Mouse (Mus musculus): ENCODE data around the gene Mrpl57. TPM values are rescaled to one million over a fixed set of nuclear protein-coding genes. Genes with fewer than 3 reads are reported as not detected.

The Mrpl57 gene
- polyA plus RNA-seq (2015; fragmentation: Nextera tagmentation; extraction: Ambion mirVana), result 211 and 220 TPM in 2 replicates

DNA sequence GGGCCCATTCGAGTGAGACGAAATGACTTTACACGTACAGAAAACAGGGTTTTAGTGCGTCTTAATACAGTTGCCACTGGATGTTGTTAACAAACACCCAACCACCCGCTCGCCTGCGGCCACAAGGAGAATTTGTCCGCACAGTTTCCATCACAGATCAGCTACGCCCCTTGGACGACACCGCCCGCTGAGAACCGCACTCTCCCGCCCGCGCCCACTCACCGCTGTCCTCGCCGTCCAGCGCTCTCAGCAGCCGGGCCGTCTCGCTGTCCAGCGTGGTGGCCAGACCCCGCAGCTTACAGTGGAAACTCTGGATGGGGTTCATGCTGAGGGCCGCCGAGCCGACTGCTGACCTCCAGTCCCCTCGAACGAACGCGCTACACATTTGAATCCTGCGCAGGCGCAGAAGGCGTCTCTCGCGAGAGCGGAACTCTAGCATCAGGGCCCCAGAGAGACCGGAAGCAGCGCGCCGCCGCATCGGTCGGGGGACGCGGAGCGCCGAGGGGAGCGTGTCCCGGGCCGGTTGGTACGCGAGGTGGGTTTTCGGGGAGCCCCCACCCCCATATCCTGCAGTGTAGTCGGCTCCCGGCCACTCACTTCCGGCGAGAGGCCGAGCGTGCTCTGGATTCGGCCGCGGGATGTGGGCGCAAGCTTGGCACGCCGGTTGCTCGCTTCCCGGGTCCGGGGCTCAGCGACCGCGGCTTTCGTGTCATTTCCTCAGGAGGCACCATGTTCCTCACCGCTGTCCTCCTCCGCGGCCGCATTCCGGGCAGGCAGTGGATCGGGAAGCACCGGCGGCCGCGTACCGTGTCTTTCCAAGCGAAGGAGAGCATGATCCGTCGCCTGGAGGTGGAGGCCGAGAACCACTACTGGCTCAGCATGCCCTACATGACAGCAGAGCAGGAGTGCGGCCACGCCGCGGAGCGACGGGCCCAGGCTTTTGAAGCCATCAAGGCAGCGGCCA is at the start of gene Mrpl57, which contains the start of gene Ska3:
Mrpl57 (plus strand) TSS at position 447 of the 964 bp plus-strand sequence.
Ska3 (minus strand) TSS at position 398 of the 964 bp plus-strand sequence.
- Histone ChIP-seq H3K9ac (ENCODE audit: low read depth, low read length) (peak within 1 kb of the TSS; percentile 70), H3K9me3 (ENCODE audit: control insufficient read depth) (no peaks in the 10 kb centered on the region), H3K27ac (ENCODE audit: low read depth, low read length) (peak within 1 kb of the TSS; percentile 88), H3K4me2 (replicated peaks; ENCODE audit: low read depth) (peak within 1 kb of the TSS; percentile 68), H3K36me3 (ENCODE audit: control insufficient read depth, insufficient read depth) (peaks cover 12% of the 10 kb centered on the region; the same call in 1 of the 2 replicates), H3K4me1 (replicated peaks; ENCODE audit: control insufficient read depth, insufficient read depth, low read length) (no peaks in the 10 kb centered on the region; the same call in 1 of the 2 replicates), H3K27me3 (replicated peaks; ENCODE audit: control insufficient read depth, insufficient read depth, low read length) (no peaks in the 10 kb centered on the region), H3K4me3 (ENCODE audit: low read depth, low read length) (peak within 1 kb of the TSS; percentile 68)
- under 1% methylated on average over 96 of the region's 96 CpGs for WGBS
- peak; percentile 91 for ATAC-seq
- peak; percentile 41 for TF ChIP-seq CTCF (IDR thresholded peaks at IDR 0.05; ENCODE audit: low read depth)

DNA sequence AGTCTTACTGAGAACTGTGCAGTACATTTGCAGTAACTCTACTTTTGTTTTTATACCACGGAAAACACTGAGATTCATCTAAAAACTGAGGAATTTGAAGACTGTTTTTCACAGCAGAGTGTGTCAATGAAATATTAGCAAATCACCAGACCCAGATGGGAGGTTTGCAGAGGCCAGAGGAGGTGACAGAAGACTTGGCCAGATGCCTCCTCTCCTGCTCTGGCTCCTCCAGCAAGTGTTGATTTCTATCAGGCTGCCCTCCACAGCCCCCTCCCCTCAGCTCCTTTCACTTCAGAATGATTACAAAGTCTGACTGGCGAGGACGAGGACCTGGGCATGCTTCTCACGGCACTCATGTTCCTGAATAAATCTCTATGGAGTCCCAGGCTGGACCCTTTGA is 38.6 kb upstream of the Mrpl57 start:
- H3K9ac ChIP-seq (ENCODE audit: low read depth, low read length), result no peak overlapping the region
- no peak for ATAC-seq
- no peaks in the 10 kb centered on the region for H3K27me3 ChIP-seq (replicated peaks; ENCODE audit: control insufficient read depth, insufficient read depth, low read length)
- 54% methylated on average over 4 of the region's 4 CpGs for WGBS
- H3K4me3 ChIP-seq (ENCODE audit: low read depth, low read length), result no peak overlapping the region
- no peaks in the 10 kb centered on the region for H3K36me3 ChIP-seq (ENCODE audit: control insufficient read depth, insufficient read depth)
- no peak overlapping the region for H3K4me2 ChIP-seq (replicated peaks; ENCODE audit: low read depth)
- H3K9me3 ChIP-seq (ENCODE audit: control insufficient read depth), result no peaks in the 10 kb centered on the region
- H3K4me1 ChIP-seq (replicated peaks; ENCODE audit: control insufficient read depth, insufficient read depth, low read length), result 0 out of 2 replicates have a peak, but pooled peaks cover 3% of the 10 kb centered on the region
- TF ChIP-seq CTCF (IDR thresholded peaks at IDR 0.05; ENCODE audit: low read depth), result no peak
- H3K27ac ChIP-seq (ENCODE audit: low read depth, low read length), result no peak overlapping the region

DNA sequence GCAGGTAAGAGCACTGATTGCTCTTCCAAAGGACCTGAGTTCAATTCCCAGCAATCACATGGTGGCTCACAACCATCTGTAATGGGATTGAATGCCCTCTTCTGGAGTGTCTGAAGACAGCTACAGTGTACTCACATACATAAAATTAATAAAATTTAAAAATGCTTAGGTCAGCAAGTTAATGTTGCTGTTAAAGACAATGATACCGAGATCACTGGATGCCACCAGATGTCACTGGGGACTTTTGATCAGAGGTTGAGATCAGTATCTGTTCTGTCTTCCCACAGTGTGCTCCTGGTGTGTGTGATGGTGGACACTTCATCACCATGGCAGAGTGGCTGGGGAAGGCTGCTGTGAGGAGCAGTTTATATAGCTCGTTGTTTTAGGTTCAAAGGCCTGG is 36.7 kb upstream of the Mrpl57 start:
- Histone ChIP-seq H3K4me2 (replicated peaks; ENCODE audit: low read depth) (no peak overlapping the region), H3K9me3 (ENCODE audit: control insufficient read depth) (no peaks in the 10 kb centered on the region), H3K27me3 (replicated peaks; ENCODE audit: control insufficient read depth, insufficient read depth, low read length) (no peaks in the 10 kb centered on the region), H3K9ac (ENCODE audit: low read depth, low read length) (no peak overlapping the region), H3K36me3 (ENCODE audit: control insufficient read depth, insufficient read depth) (no peaks in the 10 kb centered on the region), H3K4me1 (replicated peaks; ENCODE audit: control insufficient read depth, insufficient read depth, low read length) (0 out of 2 replicates have a peak, but pooled peaks cover 3% of the 10 kb centered on the region), H3K4me3 (ENCODE audit: low read depth, low read length) (no peak overlapping the region), H3K27ac (ENCODE audit: low read depth, low read length) (no peak overlapping the region)
- 71% methylated on average over 2 of the region's 2 CpGs for WGBS
- no peak for ATAC-seq
- TF ChIP-seq CTCF (IDR thresholded peaks at IDR 0.05; ENCODE audit: low read depth), result no peak

DNA sequence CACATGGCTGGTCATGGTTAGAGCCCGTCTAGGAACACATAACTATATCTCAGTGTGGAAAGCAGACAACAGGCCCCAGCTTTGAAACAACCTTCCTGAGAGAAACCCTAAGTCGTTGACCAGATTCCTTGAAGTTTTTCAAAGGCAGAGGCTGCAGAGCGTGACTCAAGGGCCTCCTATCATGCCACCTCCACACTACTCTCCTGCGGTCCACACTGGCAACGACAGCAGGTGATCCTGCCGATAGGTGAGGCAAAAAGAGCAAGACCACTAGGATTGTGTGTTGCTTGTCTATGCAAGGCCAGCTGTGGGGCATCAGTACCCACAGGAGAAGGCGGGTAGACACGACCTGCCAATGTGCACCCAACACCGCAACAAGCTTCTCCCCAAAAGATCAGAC is 36.3 kb upstream of the Mrpl57 start:
- no peak for ATAC-seq
- Histone ChIP-seq H3K36me3 (ENCODE audit: control insufficient read depth, insufficient read depth) (no peaks in the 10 kb centered on the region), H3K27me3 (replicated peaks; ENCODE audit: control insufficient read depth, insufficient read depth, low read length) (no peaks in the 10 kb centered on the region), H3K4me3 (ENCODE audit: low read depth, low read length) (no peak overlapping the region), H3K4me1 (replicated peaks; ENCODE audit: control insufficient read depth, insufficient read depth, low read length) (0 out of 2 replicates have a peak, but pooled peaks cover 3% of the 10 kb centered on the region), H3K27ac (ENCODE audit: low read depth, low read length) (no peak overlapping the region), H3K9me3 (ENCODE audit: control insufficient read depth) (no peaks in the 10 kb centered on the region), H3K4me2 (replicated peaks; ENCODE audit: low read depth) (no peak overlapping the region), H3K9ac (ENCODE audit: low read depth, low read length) (no peak overlapping the region)
- WGBS, result 90% methylated on average over 9 of the region's 9 CpGs
- no peak for TF ChIP-seq CTCF (IDR thresholded peaks at IDR 0.05; ENCODE audit: low read depth)

DNA sequence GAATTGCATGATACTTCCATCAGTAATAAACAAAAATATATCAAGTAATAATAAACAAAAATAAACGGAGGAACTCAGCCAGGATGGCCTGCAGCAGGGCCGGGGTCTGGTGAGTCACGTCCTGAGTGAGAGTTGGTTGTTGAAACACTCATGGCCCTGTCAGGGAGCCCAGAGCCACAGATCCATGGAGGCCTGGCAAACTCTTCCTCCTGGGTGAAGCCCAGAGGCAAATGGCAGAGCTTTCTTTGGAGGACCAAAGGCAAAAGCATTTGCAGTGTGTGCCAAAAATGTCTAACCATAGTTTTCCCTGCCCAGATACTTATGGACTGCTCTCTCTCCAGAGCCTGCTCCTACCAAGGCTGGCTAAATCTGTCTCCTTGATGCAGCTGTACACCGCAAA is 34.9 kb upstream of the Mrpl57 start:
- ATAC-seq, result no peak
- Histone ChIP-seq H3K36me3 (ENCODE audit: control insufficient read depth, insufficient read depth) (no peaks in the 10 kb centered on the region), H3K9ac (ENCODE audit: low read depth, low read length) (no peak overlapping the region), H3K9me3 (ENCODE audit: control insufficient read depth) (no peaks in the 10 kb centered on the region), H3K4me3 (ENCODE audit: low read depth, low read length) (no peak overlapping the region), H3K27ac (ENCODE audit: low read depth, low read length) (no peak overlapping the region), H3K4me2 (replicated peaks; ENCODE audit: low read depth) (no peak overlapping the region), H3K4me1 (replicated peaks; ENCODE audit: control insufficient read depth, insufficient read depth, low read length) (0 out of 2 replicates have a peak, but pooled peaks cover 3% of the 10 kb centered on the region), H3K27me3 (replicated peaks; ENCODE audit: control insufficient read depth, insufficient read depth, low read length) (no peaks in the 10 kb centered on the region)
- no peak for TF ChIP-seq CTCF (IDR thresholded peaks at IDR 0.05; ENCODE audit: low read depth)
- WGBS, result 70% methylated on average over 4 of the region's 4 CpGs

DNA sequence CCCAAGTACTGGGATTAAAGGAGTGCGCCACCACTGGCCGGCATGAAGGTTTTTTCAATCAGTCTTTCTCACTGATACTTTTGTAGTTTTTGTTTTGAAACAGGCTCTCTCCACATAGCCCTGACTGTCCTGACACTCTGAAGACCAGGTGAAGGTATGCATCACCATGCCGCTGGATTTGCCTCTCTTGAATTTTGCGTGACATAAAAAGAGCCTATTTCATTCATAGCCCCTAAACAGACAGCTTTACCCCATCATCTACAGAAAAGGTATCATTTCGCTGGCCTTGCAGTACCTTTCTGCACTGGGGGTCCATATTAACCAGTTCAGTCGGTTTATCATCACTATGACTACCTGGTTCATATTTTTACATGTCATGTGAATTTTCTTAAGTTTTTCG is 28.5 kb upstream of the Mrpl57 start:
- peak; percentile 16; the same call in 1 of the 2 replicates for ATAC-seq
- Histone ChIP-seq H3K4me1 (replicated peaks; ENCODE audit: control insufficient read depth, insufficient read depth, low read length) (no peaks in the 10 kb centered on the region), H3K4me3 (ENCODE audit: low read depth, low read length) (peak overlapping the region; percentile 60), H3K9ac (ENCODE audit: low read depth, low read length) (no peak overlapping the region), H3K9me3 (ENCODE audit: control insufficient read depth) (no peaks in the 10 kb centered on the region), H3K27ac (ENCODE audit: low read depth, low read length) (no peak overlapping the region), H3K4me2 (replicated peaks; ENCODE audit: low read depth) (peak overlapping the region; percentile 85), H3K27me3 (replicated peaks; ENCODE audit: control insufficient read depth, insufficient read depth, low read length) (no peaks in the 10 kb centered on the region), H3K36me3 (ENCODE audit: control insufficient read depth, insufficient read depth) (peaks cover 8% of the 10 kb centered on the region)
- 14% methylated on average over 7 of the region's 7 CpGs for WGBS
- peak; percentile 37; the same call in 1 of the 2 replicates for TF ChIP-seq CTCF (IDR thresholded peaks at IDR 0.05; ENCODE audit: low read depth)

Data from intestine, postnatal 0 days (tissue).